Mouse (Mus musculus) adrenal gland, postnatal 36 days (tissue): ENCODE measurements around the gene Fdxacb1. TPM values are rescaled to one million over a fixed set of nuclear protein-coding genes. Genes with fewer than 3 reads are reported as not detected.

Experiments used
- DNase-seq, 2 experiments: peaks; one replicate each; pipeline ENCODE4 v3.0.0; 2021; ENCODE audit warnings: mixed read lengths in 1 of 2
- total RNA-seq, 2 experiments: library from RNA; stranded (reverse); gene quantifications; 2 replicates each; pipeline ENCODE4 v1.2.3; 2021

Fdxacb1 gene
- total RNA-seq, 2 experiments from 2014 or later: 4.2 to 6.1 TPM

- peak; percentile 28 to 37 for DNase-seq
These were observed 21.8 kb upstream of the Fdxacb1 start, which contains the start of gene 2310030G06Rik for GRCm38 (mm10) chr9:50746214-50746677. Gene 2310030G06Rik (minus strand): TSS chr9:50746536.

- no peak for DNase-seq
These were observed 17.3 kb upstream of the Fdxacb1 start for GRCm38 (mm10) chr9:50750706-50751105.

- DNase-seq: no peak
These were observed 16.7 kb upstream of the Fdxacb1 start, which contains the start of gene Cryab for GRCm38 (mm10) chr9:50751323-50751722. Gene Cryab (plus strand): TSS chr9:50751325.

- DNase-seq: no peak
These were observed 15.9 kb upstream of the Fdxacb1 start, which contains the start of gene Hspb2 for GRCm38 (mm10) chr9:50752054-50752602. Gene Hspb2 (minus strand): TSS chr9:50752354.

GRCm38 (mm10) chr9:50752784-50753615 is 15.0 kb upstream of the Fdxacb1 start:
- peak; percentile 67 to 72 for DNase-seq

GRCm38 (mm10) chr9:50753947-50754346 is 14.1 kb upstream of the Fdxacb1 start:
- no peak for DNase-seq

GRCm38 (mm10) chr9:50756711-50757110 is 11.3 kb upstream of the Fdxacb1 start:
- DNase-seq: no peak

GRCm38 (mm10) chr9:50761520-50762243 is 6.4 kb upstream of the Fdxacb1 start:
- DNase-seq: no peak

GRCm38 (mm10) chr9:50763331-50763730 is 4.7 kb upstream of the Fdxacb1 start:
- DNase-seq: no peak

GRCm38 (mm10) chr9:50767531-50768106 is 417 bp upstream of the Fdxacb1 start:
- DNase-seq: no peak

GRCm38 (mm10) chr9:50770011-50770410 is 2.0 kb downstream of the Fdxacb1 start:
- no peak for DNase-seq

- DNase-seq: no peak
These were observed 6.0 kb downstream of the Fdxacb1 start for GRCm38 (mm10) chr9:50774026-50774462.

- peak; percentile 91 to 92 for DNase-seq
These were observed 7.1 kb downstream of the Fdxacb1 start, which contains the start of the genes Alg9 and 1110032A03Rik for GRCm38 (mm10) chr9:50774991-50775612. Gene Alg9 (plus strand): TSS chr9:50775019. Gene 1110032A03Rik (minus strand): TSS chr9:50775520.

GRCm38 (mm10) chr9:50775662-50776126 is 7.7 kb downstream of the Fdxacb1 start:
- DNase-seq: peak in 1 of 2 experiments; percentile 16

- no peak for DNase-seq
These were observed 8.2 kb downstream of the Fdxacb1 start for GRCm38 (mm10) chr9:50776162-50776760.

- peak; percentile 31 to 32 for DNase-seq
These were observed 14.1 kb downstream of the Fdxacb1 start for GRCm38 (mm10) chr9:50782155-50782554.

GRCm38 (mm10) chr9:50795266-50795665 is 27.2 kb downstream of the Fdxacb1 start:
- peak in 1 of 2 experiments; percentile 16 for DNase-seq

- peak in 1 of 2 experiments; percentile 15 for DNase-seq
These were observed 28.7 kb downstream of the Fdxacb1 start for GRCm38 (mm10) chr9:50796776-50797175.

GRCm38 (mm10) chr9:50797641-50798040 is 29.6 kb downstream of the Fdxacb1 start:
- no peak for DNase-seq

- peak; percentile 23 to 66 for DNase-seq
These were observed 30.3 kb downstream of the Fdxacb1 start for GRCm38 (mm10) chr9:50798368-50798767.

GRCm38 (mm10) chr9:50800985-50801384 is 32.9 kb downstream of the Fdxacb1 start:
- peak; percentile 32 to 54 for DNase-seq
